Mouse (Mus musculus) lung, postnatal 0 days (tissue): Measurements from ENCODE around the gene Tectb.

Experiments used
- CTCF ChIP-seq: IDR thresholded peaks from 2 replicates; pipeline ENCODE4 v1.5.1; 2016; ENCODE audit warnings: antibody characterized with exemption, mild to moderate bottlenecking
- EP300 ChIP-seq: IDR thresholded peaks from 2 replicates; pipeline ENCODE4 v1.6.1; 2016; ENCODE audit warnings: antibody characterized with exemption, mild to moderate bottlenecking, control low read depth

- TF ChIP-seq EP300 (no peak), CTCF (no peak)
Observed at GRCm38 (mm10) chr19:55162271-55162670, 18.3 kb upstream of the Tectb start.
